Mouse (Mus musculus): Measurements from ENCODE around the gene Fkbp7.
A peak's percentile ranks its signal among the peaks of the same experiment; 100 is the strongest.
"Not testable (repeated sequence)": the region's sequence is repeated elsewhere in the genome, so short reads cannot be mapped to it uniquely, and the experiment has no call there.

Fkbp7 gene

GRCm38 (mm10) chr2:76659419-76659818 is 13.5 kb downstream of the Fkbp7 start:
- DNase-seq = peak; percentile 10

- DNase-seq = no peak
Measured at GRCm38 (mm10) chr2:76658551-76658950, 14.4 kb downstream of the Fkbp7 start.

GRCm38 (mm10) chr2:76655982-76656381 is 16.9 kb downstream of the Fkbp7 start:
- DNase-seq = peak; percentile 40

GRCm38 (mm10) chr2:76655444-76655843 is 17.5 kb downstream of the Fkbp7 start:
- no peak for DNase-seq

GRCm38 (mm10) chr2:76654646-76655045 is 18.3 kb downstream of the Fkbp7 start:
- no peak for DNase-seq

GRCm38 (mm10) chr2:76653070-76653469 is 19.8 kb downstream of the Fkbp7 start:
- DNase-seq = no peak

GRCm38 (mm10) chr2:76648666-76649141 is 24.2 kb downstream of the Fkbp7 start:
- peak; percentile 44 for DNase-seq

- DNase-seq = peak; percentile 99
Measured at GRCm38 (mm10) chr2:76647883-76648570, 24.9 kb downstream of the Fkbp7 start, which contains the start of the genes Prkra and Pjvk. TSS of gene Prkra (minus strand) at chr2:76648015. TSS of gene Pjvk (plus strand) at chr2:76648476.

- peak; percentile 84 for DNase-seq
Measured at GRCm38 (mm10) chr2:76647441-76647869, 25.5 kb downstream of the Fkbp7 start.

GRCm38 (mm10) chr2:76643801-76644200 is 29.1 kb downstream of the Fkbp7 start:
- DNase-seq = no peak

GRCm38 (mm10) chr2:76639637-76640036 is 33.3 kb downstream of the Fkbp7 start:
- no peak for DNase-seq

GRCm38 (mm10) chr2:76631600-76631999 is 41.3 kb downstream of the Fkbp7 start:
- no peak for DNase-seq

GRCm38 (mm10) chr2:76630293-76630692 is 42.6 kb downstream of the Fkbp7 start:
- no peak for DNase-seq

GRCm38 (mm10) chr2:76622316-76622715 is 50.6 kb downstream of the Fkbp7 start:
- not testable (repeated sequence) for DNase-seq

GRCm38 (mm10) chr2:76621724-76622123 is 51.2 kb downstream of the Fkbp7 start:
- no peak for DNase-seq

- DNase-seq = no peak
Measured at GRCm38 (mm10) chr2:76620188-76620587, 52.7 kb downstream of the Fkbp7 start.

GRCm38 (mm10) chr2:76618078-76618477 is 54.8 kb downstream of the Fkbp7 start:
- peak; percentile 71 for DNase-seq

All from embryo, embryonic 11 days (tissue).